Mouse (Mus musculus): ENCODE results near the gene Abca16.

- TF ChIP-seq GATA1 (IDR thresholded peaks at IDR 0.05; ENCODE audit: low read length): no peak
- TF ChIP-seq TAL1 (IDR thresholded peaks at IDR 0.05; ENCODE audit: low read length): no peak
Observed at GRCm38 (mm10) chr7:120576520-120576919, 167.1 kb downstream of the Abca16 start.

Data from erythroblast, embryonic 14.5 days (primary cell).